Mouse (Mus musculus): ENCODE data around the gene Igfbp5.

Igfbp5 gene

DNA sequence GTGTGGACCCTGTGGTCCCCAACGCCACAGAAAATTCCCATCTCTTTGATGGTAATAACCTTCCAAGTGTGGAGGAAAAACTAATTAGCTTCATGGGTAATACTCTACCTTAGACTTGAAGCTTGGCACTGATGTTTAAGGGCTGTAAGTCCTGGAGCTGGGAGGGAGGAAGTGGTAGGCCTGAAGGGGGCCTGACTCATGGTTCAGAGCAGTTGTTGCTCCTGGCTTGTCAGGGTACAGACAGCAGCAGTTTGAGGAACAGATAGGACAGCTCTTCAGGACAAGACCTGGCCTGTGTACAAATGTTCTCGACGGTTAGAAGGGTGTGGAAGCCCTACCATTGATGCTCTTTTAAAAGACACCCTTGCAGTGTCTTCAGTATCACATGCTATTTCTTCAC, 59.1 kb downstream of the Igfbp5 start:
- no peaks in the 10 kb centered on the region for H3K27me3 ChIP-seq (ENCODE audit: insufficient read depth, low read length)
- peaks cover 76% of the 10 kb centered on the region for H3K4me1 ChIP-seq (replicated peaks; ENCODE audit: low read depth, low read length)
- no peak overlapping the region for H3K4me3 ChIP-seq (replicated peaks; ENCODE audit: low read length)
- no peaks in the 10 kb centered on the region for H3K36me3 ChIP-seq (ENCODE audit: insufficient read depth, low read length)
- TF ChIP-seq POU5F1 (IDR thresholded peaks at IDR 0.05; ENCODE audit: borderline replicate concordance, low read length): no peak
- TF ChIP-seq CTCF (conservative IDR thresholded peaks at IDR 0.05; ENCODE audit: low read length): no peak
- TF ChIP-seq NANOG (IDR thresholded peaks at IDR 0.05; ENCODE audit: borderline replicate concordance, low read length): no peak
- peaks cover 8% of the 10 kb centered on the region; the same call in 1 of the 2 replicates for H3K9me3 ChIP-seq (ENCODE audit: low read length)

DNA sequence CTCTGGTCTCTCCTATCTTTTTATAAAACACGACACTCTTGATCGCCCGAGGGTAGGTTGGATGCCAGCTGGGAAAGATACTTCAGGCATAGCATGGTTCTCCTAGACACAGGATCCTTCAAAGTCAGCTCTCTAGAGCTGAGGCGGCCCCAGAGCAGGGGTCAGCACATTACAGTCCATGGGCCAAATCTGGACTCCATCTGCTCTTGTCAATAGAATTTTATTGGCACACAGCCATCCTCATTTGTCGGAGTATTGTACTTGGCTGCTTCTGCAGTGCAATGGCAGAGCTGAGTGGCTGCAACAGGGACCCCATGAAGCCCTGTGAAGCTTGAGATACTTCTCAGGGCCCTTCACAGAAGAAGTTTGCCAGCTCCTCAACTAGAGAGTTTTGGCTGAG, 59.5 kb downstream of the Igfbp5 start:
- H3K4me3 ChIP-seq (replicated peaks; ENCODE audit: low read length): no peak overlapping the region
- peaks cover 76% of the 10 kb centered on the region for H3K4me1 ChIP-seq (replicated peaks; ENCODE audit: low read depth, low read length)
- peaks cover 12% of the 10 kb centered on the region; the same call in 1 of the 2 replicates for H3K9me3 ChIP-seq (ENCODE audit: low read length)
- TF ChIP-seq CTCF (conservative IDR thresholded peaks at IDR 0.05; ENCODE audit: low read length) (no peak), POU5F1 (IDR thresholded peaks at IDR 0.05; ENCODE audit: borderline replicate concordance, low read length) (no peak), NANOG (IDR thresholded peaks at IDR 0.05; ENCODE audit: borderline replicate concordance, low read length) (no peak)
- H3K36me3 ChIP-seq (ENCODE audit: insufficient read depth, low read length): no peaks in the 10 kb centered on the region
- no peaks in the 10 kb centered on the region for H3K27me3 ChIP-seq (ENCODE audit: insufficient read depth, low read length)

DNA sequence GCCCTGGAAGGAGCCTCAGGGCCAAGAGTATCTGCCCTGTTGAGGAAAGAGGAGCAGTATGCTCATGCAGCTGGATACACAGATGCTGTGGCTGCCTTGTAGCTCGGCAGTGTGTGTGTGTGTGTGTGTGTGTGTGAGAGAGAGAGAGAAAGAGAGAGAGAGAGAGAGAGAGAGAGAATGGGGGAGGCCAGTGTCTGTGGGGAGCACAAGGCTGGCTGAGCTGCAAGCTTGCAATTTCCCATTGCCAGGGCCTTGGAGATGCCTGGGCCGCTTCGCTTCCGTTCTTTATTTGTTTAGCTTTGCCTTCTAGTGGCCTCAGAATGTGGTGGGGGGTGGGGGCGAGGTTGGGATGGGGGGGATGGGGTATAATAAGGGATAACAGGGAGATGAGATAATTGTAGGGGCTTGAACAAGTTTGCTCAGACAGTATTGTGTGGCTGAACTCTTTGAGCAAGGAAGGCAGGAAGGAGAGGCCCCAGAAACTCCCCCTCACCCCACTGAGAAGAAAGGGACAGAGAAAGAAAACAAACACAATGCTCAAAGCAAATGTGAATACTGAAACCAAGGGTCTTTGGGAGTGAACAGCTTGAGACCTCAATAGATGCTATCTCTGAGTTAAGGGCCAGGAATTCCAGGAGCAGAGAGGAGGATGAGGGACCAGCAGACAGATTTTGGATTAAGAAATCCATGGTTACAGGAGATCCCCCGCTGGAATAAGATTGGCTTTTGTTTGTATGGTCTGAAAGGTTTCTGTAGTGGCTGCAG, 60.9 kb downstream of the Igfbp5 start:
- H3K4me1 ChIP-seq (replicated peaks; ENCODE audit: low read depth, low read length): peaks cover 71% of the 10 kb centered on the region
- H3K9me3 ChIP-seq (ENCODE audit: low read length): peaks cover 12% of the 10 kb centered on the region; the same call in 1 of the 2 replicates
- H3K27me3 ChIP-seq (ENCODE audit: insufficient read depth, low read length): no peaks in the 10 kb centered on the region
- TF ChIP-seq CTCF (conservative IDR thresholded peaks at IDR 0.05; ENCODE audit: low read length): no peak
- no peak for TF ChIP-seq POU5F1 (IDR thresholded peaks at IDR 0.05; ENCODE audit: borderline replicate concordance, low read length)
- TF ChIP-seq NANOG (IDR thresholded peaks at IDR 0.05; ENCODE audit: borderline replicate concordance, low read length): no peak
- no peak overlapping the region for H3K4me3 ChIP-seq (replicated peaks; ENCODE audit: low read length)
- H3K36me3 ChIP-seq (ENCODE audit: insufficient read depth, low read length): no peaks in the 10 kb centered on the region

DNA sequence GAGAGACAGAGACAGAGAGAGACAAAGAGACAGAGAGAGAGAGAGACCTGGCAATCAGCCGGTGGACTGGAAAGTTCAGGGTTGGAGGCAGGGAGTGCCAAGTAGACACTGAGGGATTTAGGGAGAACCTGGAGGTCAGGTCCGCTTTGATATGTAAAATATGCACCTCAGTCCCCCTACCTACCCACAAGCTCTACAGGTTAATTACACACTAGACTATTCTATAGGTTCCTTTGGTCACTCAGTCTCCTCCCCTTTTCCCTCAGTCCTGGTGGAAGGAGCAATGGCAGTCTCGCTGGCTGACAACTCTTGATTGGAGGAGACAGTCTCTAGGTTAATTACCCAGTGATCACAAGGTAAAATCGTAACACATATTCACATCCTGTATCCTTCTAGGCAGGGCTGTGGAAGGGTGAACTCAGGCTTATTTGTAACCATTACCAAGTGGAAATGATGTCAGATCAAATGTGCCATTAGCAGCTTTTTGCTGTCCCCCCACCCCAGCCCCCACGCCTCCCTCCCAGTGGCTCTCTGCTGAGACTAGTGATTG, 61.5 kb downstream of the Igfbp5 start:
- H3K9me3 ChIP-seq (ENCODE audit: low read length): peaks cover 12% of the 10 kb centered on the region; the same call in 1 of the 2 replicates
- no peaks in the 10 kb centered on the region for H3K36me3 ChIP-seq (ENCODE audit: insufficient read depth, low read length)
- peaks cover 71% of the 10 kb centered on the region for H3K4me1 ChIP-seq (replicated peaks; ENCODE audit: low read depth, low read length)
- no peaks in the 10 kb centered on the region for H3K27me3 ChIP-seq (ENCODE audit: insufficient read depth, low read length)
- TF ChIP-seq NANOG (IDR thresholded peaks at IDR 0.05; ENCODE audit: borderline replicate concordance, low read length) (no peak), POU5F1 (IDR thresholded peaks at IDR 0.05; ENCODE audit: borderline replicate concordance, low read length) (no peak), CTCF (conservative IDR thresholded peaks at IDR 0.05; ENCODE audit: low read length) (no peak)
- no peak overlapping the region for H3K4me3 ChIP-seq (replicated peaks; ENCODE audit: low read length)

DNA sequence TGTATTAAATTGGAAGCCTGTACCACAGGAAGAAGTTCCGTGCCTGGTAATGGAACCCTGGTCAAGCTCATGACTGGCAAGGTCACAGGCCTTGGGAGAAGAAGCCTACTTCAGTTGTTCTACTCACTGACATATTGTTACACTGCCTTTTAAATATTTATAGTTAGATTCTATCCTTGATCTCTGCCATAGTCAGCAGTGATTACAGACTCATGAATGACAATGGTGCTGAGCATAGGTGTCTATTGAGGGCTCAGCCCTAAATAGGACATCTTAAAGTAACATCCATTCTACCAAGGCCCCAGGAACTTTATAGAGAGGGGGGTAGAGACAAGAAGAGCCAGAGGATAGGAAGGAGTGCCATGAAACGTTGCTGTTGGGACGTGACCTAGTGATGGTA, 63.6 kb downstream of the Igfbp5 start:
- Histone ChIP-seq H3K4me3 (replicated peaks; ENCODE audit: low read length) (no peak overlapping the region), H3K36me3 (ENCODE audit: insufficient read depth, low read length) (no peaks in the 10 kb centered on the region)
- peak; percentile 85 for TF ChIP-seq NANOG (IDR thresholded peaks at IDR 0.05; ENCODE audit: borderline replicate concordance, low read length)
- TF ChIP-seq POU5F1 (IDR thresholded peaks at IDR 0.05; ENCODE audit: borderline replicate concordance, low read length): no peak

DNA sequence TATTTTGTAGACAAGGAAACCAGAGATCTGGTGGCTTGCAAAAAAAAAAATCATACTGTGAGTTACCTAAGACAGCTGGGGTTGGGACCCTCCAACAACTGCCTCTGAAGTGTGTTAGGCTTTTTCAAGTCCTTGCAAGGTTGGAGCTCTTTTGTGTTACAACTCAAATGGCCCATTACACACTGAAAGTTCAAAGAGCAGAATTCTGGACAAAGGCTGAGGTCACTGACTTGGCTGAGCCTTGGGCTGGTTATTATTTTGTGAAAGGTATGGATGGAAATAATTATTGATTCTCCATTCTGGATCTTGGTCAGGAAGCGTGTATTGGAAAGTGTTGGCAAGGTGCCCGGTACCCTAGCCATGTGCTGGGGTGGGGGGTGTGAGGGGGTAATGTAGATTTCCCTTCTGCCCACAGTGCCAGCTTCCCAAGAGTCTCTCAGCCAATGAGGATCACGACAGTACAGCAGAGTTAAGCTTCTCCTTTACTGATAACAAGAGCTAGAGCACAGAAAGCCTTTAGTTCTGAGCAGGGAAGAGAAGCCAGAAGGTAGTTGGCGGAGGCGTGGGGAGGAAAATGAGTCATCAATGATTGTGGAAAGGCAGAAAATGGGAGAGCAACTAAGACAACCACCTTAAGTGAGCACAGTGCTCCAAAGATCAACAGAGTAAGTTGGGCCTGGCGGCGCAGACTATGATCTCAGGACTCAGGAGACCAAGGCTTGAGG, 64.6 kb downstream of the Igfbp5 start:
- Histone ChIP-seq H3K36me3 (ENCODE audit: insufficient read depth, low read length) (no peaks in the 10 kb centered on the region), H3K9me3 (ENCODE audit: low read length) (peaks cover 12% of the 10 kb centered on the region; the same call in 1 of the 2 replicates), H3K27me3 (ENCODE audit: insufficient read depth, low read length) (no peaks in the 10 kb centered on the region), H3K4me3 (replicated peaks; ENCODE audit: low read length) (no peak overlapping the region), H3K4me1 (replicated peaks; ENCODE audit: low read depth, low read length) (peaks cover 77% of the 10 kb centered on the region)
- TF ChIP-seq POU5F1 (IDR thresholded peaks at IDR 0.05; ENCODE audit: borderline replicate concordance, low read length) (no peak), NANOG (IDR thresholded peaks at IDR 0.05; ENCODE audit: borderline replicate concordance, low read length) (no peak), CTCF (conservative IDR thresholded peaks at IDR 0.05; ENCODE audit: low read length) (no peak)

More for the DNA sequence above, 63.6 kb downstream of the Igfbp5 start:
- H3K4me1 ChIP-seq (replicated peaks; ENCODE audit: low read depth, low read length): peaks cover 75% of the 10 kb centered on the region
- peaks cover 12% of the 10 kb centered on the region; the same call in 1 of the 2 replicates for H3K9me3 ChIP-seq (ENCODE audit: low read length)
- H3K27me3 ChIP-seq (ENCODE audit: insufficient read depth, low read length): no peaks in the 10 kb centered on the region

DNA sequence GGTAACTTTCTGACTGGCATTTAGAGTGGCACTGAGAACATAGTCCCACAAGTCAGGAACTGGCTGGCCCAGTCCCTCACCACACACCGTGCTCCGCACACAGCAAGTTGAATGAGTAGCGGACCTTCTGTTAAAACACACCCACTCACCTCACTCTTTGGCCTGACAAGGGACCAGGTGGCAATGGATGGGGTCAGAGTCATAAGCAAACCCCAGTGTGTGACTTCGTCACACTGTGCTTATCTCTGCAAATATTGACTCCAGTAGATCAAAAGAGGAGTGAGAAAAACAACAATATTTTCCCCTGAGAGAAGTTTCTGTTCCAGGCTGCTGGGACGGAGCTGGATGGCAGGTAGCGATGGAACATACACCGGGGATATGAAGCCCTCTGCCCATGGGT, 65.4 kb downstream of the Igfbp5 start:
- H3K4me3 ChIP-seq (replicated peaks; ENCODE audit: low read length): no peak overlapping the region
- TF ChIP-seq CTCF (conservative IDR thresholded peaks at IDR 0.05; ENCODE audit: low read length) (no peak), NANOG (IDR thresholded peaks at IDR 0.05; ENCODE audit: borderline replicate concordance, low read length) (no peak)
- no peaks in the 10 kb centered on the region for H3K36me3 ChIP-seq (ENCODE audit: insufficient read depth, low read length)
- peaks cover 78% of the 10 kb centered on the region for H3K4me1 ChIP-seq (replicated peaks; ENCODE audit: low read depth, low read length)
- no peaks in the 10 kb centered on the region for H3K27me3 ChIP-seq (ENCODE audit: insufficient read depth, low read length)
- H3K9me3 ChIP-seq (ENCODE audit: low read length): peaks cover 12% of the 10 kb centered on the region; the same call in 1 of the 2 replicates
